Mouse (Mus musculus): ENCODE data around the gene Crip2. TPM values are rescaled to one million over a fixed set of nuclear protein-coding genes. Genes with fewer than 3 reads are reported as not detected.

Crip2 gene
- total RNA-seq (2017): 0.70 and 1.2 TPM in 2 replicates

DNA sequence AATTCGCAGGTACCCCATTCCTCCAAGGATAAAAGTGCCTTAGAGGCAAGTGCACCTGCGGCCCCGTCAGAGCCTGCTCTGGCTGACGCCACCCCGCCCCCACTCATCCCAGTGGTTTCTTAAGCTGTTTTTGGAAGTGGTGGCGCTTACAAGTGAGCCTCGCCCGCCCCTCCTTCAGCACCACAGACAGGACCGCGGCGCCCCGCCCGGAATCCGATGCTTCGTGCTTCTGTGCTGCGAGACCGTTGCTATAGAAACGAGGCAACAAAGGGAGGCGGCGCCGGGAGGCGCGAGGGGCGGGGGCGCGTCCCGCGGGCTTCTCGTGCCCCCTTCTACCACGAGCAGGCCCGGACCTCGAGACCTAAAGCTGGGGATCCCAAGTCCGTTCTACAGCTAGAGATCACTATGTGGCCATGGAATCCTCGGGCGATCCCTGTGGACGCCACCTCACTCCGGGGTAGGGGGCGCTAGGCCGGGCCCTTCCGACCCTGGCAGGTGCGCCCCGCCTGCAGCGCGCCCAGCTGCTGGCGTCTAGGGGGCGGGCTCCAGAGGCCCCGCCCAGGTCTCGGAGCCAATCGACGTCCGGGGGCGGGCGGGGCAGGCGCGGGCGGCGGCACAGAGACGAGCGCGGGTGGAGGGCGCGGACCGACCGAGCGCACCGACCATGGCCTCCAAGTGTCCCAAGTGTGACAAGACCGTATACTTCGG is at the start of gene Crip2:
Gene Crip2, plus strand, starts transcription at position 329 of the 708 bp plus-strand sequence.
- peak; percentile 57 for ATAC-seq (ENCODE audit: extremely low read depth, insufficient number of reproducible peaks, low FRiP score, poor library complexity, severe bottlenecking)

DNA sequence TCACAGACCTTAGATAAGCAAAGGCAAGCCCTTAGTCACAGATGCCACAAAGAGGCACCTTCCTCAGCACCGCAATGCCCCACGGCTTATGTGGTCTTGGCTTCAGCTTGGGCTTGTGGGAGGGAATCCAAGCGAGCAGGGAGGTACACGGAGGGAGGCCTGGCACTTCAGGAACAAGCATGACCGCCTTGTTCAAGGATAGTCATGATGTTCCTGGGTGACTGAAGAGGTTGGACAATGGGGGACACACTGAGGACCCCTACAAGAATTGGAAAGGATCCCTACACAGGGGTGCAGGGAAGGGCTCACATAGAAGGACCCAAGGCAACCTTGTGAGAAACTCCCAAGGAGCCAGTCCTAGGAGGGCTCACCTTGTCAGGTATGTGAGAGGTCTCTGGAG is 43.0 kb upstream of the Crip2 start:
- no peak for ATAC-seq (ENCODE audit: extremely low read depth, insufficient number of reproducible peaks, low FRiP score, poor library complexity, severe bottlenecking)

DNA sequence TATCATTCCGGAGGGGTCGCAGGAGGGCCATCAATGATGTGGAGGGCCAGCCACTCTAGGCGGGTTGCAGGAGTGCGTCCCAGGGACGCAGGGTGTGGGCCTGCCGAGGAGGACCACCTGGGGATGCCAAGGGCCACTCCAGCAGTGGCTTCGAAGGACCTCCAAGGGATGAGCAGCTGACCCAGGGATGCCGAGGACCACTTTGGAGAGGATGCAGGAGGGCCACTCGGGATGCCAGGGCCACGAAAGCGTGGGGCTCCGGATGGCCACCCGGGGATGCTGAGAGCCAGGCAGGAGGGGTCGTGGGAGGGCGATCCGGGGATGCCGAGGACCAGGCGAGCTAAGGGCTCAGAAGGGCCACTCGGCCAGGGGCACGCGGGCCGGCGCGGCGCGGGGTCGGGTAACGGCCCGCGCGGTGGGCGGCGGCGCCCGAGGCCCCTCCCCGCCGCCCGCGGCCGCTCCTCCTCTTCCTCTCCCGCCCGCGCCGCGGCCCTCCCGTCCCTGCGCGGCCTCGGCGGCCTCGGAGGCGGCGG is 42.2 kb upstream of the Crip2 start, which contains the start of gene Mta1:
Gene Mta1, plus strand, starts transcription at position 530 of the 533 bp plus-strand sequence.
- ATAC-seq (ENCODE audit: extremely low read depth, insufficient number of reproducible peaks, low FRiP score, poor library complexity, severe bottlenecking): no peak

DNA sequence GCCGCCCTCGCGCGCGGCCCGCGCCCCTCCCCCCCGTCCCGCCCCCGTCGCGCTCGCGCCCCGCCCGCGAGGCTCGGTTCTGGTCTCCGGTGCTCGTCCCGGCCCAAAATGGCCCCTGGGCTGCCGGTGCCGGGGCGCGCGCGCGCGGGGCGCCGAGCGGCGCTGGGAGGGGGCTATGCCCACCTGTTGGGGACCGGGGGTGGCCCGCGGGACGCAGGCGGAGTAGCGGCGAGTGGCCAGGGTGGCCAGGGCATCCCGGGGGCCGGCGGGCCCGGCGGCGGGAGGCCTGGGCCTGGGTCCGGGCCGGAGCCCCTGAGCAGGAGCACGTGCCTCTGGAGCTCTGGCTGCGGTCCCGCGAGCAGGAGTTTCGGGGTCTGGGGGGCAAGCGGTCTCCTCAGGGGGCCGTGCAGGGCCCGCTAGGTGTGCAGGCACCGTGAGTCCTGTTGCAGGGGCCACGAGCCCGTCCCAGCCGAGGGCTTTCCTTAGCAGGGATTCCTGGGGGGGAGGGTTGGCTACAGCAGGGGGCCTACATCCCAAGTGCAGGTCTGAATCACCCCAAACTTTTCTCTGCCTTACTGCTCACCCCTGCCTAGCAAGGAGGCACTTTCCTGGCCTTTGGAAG is 41.4 kb upstream of the Crip2 start:
- no peak for ATAC-seq (ENCODE audit: extremely low read depth, insufficient number of reproducible peaks, low FRiP score, poor library complexity, severe bottlenecking)

DNA sequence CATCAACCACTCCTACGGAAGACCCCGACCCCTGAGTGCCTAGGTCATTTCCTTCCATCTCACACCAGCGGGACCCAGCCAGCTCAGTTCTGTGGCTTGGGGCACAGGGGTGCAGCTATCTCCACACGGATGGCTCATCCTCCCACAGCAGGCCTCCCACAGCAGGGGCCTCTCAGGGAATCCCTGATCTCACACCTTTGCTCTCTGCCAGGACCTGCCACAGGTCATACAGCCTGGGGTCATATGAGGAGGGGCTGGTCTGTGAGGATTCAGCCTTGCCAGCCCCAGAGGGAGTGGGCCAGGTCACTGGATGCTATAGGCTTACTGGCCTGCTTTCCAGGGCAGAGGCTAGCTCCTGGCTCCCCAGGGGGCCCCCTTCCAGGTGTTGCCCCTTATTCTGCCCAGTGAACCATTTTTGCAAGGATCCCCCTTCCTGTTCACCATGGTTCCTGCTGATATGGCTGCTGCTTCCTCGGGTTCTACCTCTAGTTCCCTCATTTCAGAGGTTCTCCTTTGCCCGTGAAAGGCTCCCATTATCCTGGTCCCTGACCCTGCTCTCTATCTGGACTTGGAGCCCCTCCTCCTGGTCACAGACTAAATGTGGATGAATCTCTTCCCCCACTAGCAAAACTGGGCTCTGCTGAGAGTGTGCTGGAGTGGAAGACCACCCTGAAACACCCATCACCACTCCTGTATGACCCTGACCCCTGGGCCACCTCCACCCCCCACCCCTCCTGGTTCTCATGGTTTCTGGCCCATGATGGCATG is 40.4 kb upstream of the Crip2 start:
- ATAC-seq (ENCODE audit: extremely low read depth, insufficient number of reproducible peaks, low FRiP score, poor library complexity, severe bottlenecking): no peak

DNA sequence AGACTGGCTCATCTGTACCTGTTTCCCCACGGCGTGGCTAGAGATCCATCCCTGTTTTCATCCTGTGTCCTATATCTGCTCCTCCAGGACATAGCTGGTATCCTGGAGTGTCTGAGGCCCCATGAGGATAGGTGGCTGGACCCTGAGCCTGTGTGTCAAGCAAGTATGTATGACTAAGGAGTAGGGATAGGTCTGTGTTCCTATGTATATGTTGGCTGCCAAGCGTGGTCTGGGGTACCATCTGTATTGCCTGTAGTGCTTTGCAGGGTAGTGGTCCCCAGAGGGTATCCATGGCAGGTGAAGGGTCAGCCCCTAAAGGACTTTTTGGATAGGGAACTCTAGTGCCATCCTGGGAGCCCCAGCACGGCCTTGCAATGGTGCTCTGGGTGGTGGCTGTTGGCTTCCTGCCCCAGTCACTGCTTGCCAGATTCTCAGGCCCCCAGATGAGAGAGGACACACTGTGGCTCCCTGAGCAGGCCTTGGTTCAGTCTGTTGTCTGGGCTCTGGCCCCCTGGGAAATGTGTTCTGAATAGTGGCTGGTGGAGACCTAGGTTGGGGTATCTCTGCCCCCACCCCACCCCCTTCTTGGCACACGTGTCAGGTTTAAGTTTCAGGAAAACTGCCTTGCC is 39.5 kb upstream of the Crip2 start:
- ATAC-seq (ENCODE audit: extremely low read depth, insufficient number of reproducible peaks, low FRiP score, poor library complexity, severe bottlenecking): no peak

DNA sequence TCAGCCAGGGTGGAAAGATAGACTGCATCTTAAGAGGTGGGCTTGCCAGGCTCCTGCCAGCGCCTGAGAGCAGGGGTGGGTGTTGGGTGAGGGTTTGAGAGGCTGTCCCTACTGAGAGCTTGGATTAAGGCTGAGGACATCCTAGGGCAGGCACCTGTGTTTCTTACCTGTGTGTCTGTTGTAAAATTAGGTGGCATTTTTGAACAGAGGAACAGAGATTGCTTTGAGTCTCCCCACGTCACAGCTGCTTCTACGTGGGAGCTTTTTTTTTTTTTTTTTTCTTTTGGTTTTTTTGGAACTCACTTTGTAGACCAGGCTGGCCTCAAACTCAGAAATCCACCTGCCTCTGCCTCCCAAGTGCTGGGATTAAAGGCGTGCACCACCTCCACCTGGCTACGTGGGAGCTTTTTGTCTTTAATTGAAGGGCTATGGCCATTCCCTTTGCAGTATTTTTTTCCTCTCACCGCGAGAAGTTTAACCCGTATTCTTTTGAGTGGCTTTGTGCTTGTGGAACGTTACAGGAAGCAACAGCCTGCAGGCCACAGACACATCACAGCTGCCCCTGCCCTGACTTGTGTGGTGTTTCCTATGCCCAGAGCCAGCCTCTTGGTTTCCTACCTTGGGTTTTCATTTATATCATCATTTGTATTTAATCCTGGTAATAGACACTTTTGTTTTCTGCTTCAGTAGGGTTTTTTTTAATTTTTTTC is 38.6 kb upstream of the Crip2 start:
- ATAC-seq (ENCODE audit: extremely low read depth, insufficient number of reproducible peaks, low FRiP score, poor library complexity, severe bottlenecking): no peak

DNA sequence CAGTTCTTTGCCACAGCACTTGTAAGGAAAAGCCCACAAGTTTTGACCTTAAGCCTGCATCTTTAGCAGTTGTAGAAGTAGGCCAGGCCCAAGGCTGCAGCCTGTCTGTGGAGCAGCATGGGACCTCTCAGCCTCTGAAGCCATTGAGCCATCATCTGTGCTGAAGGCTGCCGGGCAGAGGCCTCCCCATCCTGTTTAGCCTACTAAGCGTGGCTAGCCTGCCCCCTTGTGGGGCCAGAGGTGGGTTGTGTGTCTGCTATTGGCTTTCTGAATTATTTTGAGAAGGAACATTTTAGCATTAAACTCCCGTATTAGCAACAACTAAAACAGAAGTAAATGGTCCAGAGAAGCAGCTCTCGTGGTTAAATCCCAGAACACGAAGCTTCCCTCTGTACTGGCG is 37.6 kb upstream of the Crip2 start:
- peak; percentile 66 for ATAC-seq (ENCODE audit: extremely low read depth, insufficient number of reproducible peaks, low FRiP score, poor library complexity, severe bottlenecking)

DNA sequence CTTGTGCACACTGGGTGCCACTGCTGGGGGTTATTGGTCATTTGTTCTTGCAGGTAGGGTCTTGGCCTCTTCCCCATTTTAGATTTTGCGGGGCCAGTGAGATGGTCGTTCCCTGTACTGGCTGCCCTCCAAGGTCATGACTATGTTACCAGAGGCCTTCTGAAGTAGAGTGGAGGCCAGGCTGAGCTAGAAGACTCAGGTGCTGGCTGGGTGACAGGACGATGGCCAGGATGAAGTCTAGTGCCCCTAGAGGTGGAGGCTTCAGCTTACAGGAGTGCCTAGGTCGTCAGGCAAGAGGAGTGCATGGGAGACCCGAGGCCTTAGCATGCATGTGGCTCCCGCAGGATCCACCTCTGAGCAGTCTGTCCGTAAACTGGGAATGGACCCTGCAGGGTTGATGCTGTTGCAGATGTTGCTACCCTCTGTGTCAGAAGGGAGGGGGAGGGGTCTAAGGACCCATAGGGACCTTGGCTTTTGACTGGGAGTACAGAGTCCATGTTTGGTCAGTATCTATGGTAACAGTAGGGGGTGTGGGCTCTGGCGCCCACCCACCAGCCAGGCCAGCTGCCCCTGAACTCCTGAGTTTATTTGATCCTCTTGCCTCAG is 36.1 kb upstream of the Crip2 start:
- ATAC-seq (ENCODE audit: extremely low read depth, insufficient number of reproducible peaks, low FRiP score, poor library complexity, severe bottlenecking): no peak; the same call in 1 of the 2 replicates

DNA sequence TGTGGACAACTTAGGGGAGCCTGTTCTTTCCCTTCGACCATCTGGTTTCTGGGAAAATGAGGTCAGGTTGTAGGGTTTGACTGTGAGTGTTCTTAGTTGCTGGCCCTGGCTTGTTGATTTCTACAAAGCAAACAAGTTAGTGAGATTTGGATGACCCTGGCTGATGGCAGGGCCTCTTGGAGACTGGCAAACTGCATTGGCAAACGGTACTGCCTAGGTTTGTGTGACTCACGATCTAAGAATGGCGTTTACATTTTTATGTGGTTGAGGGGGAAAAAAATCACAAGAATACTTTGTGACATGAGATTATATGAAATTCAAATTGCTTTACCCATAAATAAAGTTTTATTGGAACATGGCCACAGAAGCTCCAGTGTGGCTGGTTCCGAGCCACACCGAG is 33.6 kb upstream of the Crip2 start:
- ATAC-seq (ENCODE audit: extremely low read depth, insufficient number of reproducible peaks, low FRiP score, poor library complexity, severe bottlenecking): no peak

DNA sequence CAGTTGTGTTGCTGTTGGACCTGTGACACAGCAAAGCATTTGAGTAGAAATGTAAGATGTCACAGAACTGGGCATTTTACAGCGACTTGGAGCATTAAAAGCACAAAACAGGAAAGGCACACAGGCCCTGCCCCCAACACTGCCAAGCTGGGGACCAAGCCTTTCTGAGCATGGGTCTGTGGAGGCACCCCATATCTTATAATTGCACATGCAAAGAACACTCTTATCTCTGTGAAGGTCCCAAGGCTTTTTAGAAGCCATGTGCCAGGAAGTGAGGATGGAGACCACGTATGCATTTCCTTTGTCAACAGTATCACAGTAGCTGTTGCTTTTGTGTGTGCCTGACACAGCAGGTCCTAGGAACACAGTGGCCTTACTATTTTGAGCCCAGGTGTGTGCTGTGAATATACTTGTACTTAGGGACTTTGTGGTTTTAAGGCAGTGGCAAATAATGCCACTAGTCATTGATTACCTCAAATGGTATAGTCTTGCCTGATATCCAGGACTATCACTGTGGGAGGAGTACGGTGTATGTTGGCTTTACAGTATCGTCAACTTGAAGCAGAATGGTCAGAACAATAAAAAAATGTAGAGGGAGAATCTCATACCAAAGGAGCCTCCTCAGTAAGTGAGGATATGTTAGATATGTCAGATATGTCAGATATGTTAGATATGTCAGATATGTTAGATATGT is 32.5 kb upstream of the Crip2 start:
- no peak for ATAC-seq (ENCODE audit: extremely low read depth, insufficient number of reproducible peaks, low FRiP score, poor library complexity, severe bottlenecking)

DNA sequence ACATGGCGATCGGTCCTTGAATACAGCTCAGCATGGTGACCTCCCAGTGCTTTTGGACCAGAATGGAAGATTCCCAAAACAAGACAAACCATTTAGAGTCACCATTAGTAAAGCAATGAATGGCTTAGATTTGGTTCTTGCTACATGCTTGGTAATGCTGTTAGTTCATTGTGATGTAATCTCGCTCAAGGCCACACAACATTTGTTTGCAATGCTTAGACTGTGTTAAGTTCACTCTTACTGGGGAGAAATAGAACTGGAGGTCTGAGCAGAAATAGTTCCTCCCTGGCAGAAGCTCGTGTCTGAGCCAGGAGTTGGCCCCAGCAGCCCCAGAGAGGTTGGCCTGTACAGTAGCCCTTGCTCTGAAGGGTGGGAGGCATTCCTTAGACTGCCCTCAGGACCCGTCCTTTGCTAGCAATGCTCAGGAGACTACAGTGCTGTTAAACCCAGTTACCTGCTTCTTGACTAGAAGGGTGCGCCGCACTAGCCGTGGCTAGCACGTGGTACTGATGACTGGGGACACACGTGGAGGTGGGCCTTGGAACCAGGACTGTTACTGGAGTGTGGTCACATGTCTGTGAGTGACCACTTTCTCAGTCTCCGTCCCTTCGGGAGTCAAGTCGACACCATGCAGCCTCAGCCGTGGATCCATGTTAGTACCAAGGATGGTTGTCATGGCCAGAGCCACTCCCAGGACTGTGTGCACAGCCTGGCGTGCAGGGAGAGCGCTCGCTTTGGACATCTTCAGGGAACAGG is 31.3 kb upstream of the Crip2 start:
- no peak for ATAC-seq (ENCODE audit: extremely low read depth, insufficient number of reproducible peaks, low FRiP score, poor library complexity, severe bottlenecking)

DNA sequence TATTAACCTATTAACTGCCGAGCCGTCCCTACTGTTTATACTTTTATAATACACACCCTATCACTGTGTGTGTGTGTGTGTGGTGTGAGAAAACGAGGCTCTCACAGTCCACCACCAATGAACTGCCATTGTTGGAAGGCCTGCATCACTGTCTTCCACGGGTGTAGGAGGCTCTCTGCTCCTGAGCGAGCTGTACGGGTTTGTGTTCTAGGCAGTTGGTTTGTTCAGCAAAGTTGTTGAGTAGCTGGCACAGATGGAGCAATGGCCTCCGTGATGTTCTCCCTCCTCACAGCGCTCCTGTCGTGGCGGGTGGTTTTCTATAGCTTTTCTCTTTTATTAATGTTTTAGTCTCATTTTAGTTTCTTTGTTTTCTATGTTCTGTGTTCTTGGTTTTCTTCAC is 30.2 kb upstream of the Crip2 start:
- ATAC-seq (ENCODE audit: extremely low read depth, insufficient number of reproducible peaks, low FRiP score, poor library complexity, severe bottlenecking): no peak

DNA sequence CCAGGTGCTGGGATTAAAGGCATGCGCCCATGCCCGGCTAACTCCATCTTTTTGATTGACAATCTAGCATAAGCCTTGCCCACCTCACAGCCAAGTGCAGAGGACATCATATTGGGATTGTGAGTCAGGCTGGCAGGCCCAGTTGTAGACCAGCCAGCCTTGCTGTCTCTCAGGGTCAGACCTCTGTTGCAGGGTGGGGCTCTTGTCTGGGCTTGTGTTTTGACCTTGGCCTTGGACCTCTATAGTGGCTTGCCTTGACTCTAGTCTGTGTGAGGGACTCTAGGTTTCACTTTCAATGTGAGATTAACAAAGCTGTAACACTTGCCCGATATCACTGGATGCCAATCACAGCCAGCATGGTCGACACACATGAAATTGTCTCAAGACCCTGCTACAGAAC is 25.9 kb upstream of the Crip2 start:
- ATAC-seq (ENCODE audit: extremely low read depth, insufficient number of reproducible peaks, low FRiP score, poor library complexity, severe bottlenecking): no peak

DNA sequence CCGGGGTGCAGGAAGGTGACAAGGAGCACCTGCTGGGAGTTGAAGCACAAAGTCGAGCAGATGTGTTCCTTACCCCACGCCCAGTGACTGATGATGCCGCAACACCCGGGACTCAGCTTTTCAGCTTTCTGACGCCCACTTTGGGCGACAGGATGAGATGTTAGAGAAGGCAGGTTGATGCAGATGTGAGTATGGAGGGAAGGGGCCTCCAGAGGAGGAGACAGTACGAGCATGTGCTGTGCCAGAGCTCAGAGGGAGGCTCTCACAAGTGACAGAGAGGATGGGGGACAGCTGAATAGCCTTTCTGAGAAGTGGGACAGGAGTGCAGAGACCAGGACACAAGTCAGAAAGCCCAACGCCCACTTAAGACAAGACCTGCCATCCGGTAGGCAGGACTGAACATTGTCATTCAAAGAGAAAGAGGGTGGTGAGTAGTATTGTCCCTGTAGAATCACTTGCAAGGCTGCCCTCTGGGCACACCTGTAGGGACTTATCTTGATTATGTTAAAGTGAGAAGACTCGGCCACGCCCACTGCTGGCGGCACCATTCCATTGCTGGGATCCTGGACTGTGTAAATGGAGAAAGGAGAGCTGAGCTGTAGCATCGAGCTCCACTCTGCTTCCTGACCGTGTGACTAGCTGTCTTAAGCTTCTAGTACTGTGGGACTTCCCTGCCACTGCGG is 25.0 kb upstream of the Crip2 start:
- no peak for ATAC-seq (ENCODE audit: extremely low read depth, insufficient number of reproducible peaks, low FRiP score, poor library complexity, severe bottlenecking)

DNA sequence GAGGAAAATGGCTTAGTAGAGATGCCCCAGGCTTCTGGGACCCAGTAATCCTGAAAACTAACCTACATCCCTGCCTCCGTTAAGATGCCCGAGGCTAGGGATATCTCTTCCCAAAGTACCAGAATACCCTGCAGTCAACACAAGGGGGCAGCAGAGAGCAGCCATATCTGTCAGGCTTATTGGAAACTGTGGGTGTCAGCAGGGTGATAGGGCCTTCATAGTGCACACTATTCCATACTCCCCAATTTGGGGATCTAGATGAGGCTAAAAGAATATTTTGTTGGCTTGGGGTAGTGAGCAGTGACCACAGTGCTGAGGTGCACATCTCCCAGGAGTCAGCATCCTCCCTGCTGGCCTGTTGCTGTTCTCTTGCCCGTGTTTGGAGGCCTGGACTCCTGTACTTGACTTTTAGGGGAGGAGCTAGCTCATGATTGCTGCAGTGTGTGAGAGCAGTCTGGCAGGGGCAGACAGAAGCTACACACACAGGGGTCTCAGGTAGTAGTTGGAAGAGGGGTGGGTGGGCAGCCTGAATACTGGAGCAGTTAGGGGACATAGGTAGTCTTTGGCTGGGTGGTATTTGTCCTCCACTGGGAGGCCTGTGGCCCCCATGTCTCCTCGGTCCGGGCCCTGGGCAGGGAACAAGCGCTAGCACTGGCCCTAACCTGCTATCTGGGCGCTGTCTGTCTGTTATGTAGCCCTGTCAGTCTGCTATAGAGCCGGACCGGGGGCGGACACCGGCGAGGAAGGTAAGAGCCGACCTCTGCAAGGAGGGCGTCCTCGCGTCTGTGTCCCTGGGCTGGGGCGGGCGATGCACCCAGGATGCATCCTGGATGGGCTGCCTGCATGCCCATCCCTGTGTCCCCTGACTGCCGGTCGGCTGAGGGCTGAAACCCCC is 20.3 kb upstream of the Crip2 start:
- ATAC-seq (ENCODE audit: extremely low read depth, insufficient number of reproducible peaks, low FRiP score, poor library complexity, severe bottlenecking): peak; percentile 74
